ENCODE assay signal across 8 mouse cellular contexts in genomic region chr5:125134795-125135468, GRCm38 (mm10). TPM values are rescaled to one million over a fixed set of nuclear protein-coding genes. Genes with fewer than 3 reads are reported as not detected.
A peak's percentile ranks its signal among the peaks of the same experiment; 100 is the strongest.
DNase-seq lines count a peak whose midpoint lies in the region; ATAC-seq and TF ChIP-seq lines count a peak whose summit lies in the region.

No protein-coding gene starts in this region.

- no peaks in the 10 kb centered on the region for H3K9me3 ChIP-seq in forebrain, postnatal 0 days (ENCODE audit: low read length)
- no peaks in the 10 kb centered on the region for H3K9me3 ChIP-seq in hindbrain, embryonic 14.5 days (ENCODE audit: control insufficient read depth, low read length)
- H3K9me3 ChIP-seq in stomach, embryonic 15.5 days, result no peaks in the 10 kb centered on the region

- H3K9ac ChIP-seq in forebrain, postnatal 0 days, result 0 out of 2 replicates have a peak overlapping the region, but pooled peaks have one; percentile 4
- peak overlapping the region; percentile 18; the same call in 1 of the 2 replicates for H3K9ac ChIP-seq in hindbrain, embryonic 14.5 days
- H3K9ac ChIP-seq in stomach, embryonic 15.5 days, result no peak overlapping the region

- TF ChIP-seq CTCF in forebrain, postnatal 0 days (IDR thresholded peaks at IDR 0.05; ENCODE audit: low read depth), result no peak

- peaks cover 44% of the 10 kb centered on the region for H3K4me1 ChIP-seq in forebrain, postnatal 0 days (ENCODE audit: insufficient read depth)
- peaks cover 85% of the 10 kb centered on the region for H3K4me1 ChIP-seq in hindbrain, embryonic 14.5 days (replicated peaks; ENCODE audit: control insufficient read depth, insufficient read depth, low read length)
- H3K4me1 ChIP-seq in stomach, embryonic 15.5 days, result peaks cover 83% of the 10 kb centered on the region

- H3K4me3 ChIP-seq in forebrain, postnatal 0 days (ENCODE audit: low read depth, low read length), result no peak overlapping the region
- no peak overlapping the region for H3K4me3 ChIP-seq in hindbrain, embryonic 14.5 days (replicated peaks; ENCODE audit: low read length)
- no peak overlapping the region for H3K4me3 ChIP-seq in stomach, embryonic 15.5 days (replicated peaks)

- ATAC-seq in forebrain, postnatal 0 days, result peak; percentile 84
- peak; percentile 71 for ATAC-seq in hindbrain, embryonic 14.5 days (ENCODE audit: low FRiP score)
- peak; percentile 81 for ATAC-seq in stomach, embryonic 15.5 days (ENCODE audit: insufficient read depth, low FRiP score, low read depth)
- no peak for ATAC-seq in monocyte, adult 5-6 weeks (replicated peaks; ENCODE audit: insufficient number of reproducible peaks, low FRiP score, low TSS enrichment, poor library complexity, severe bottlenecking)

- peak; percentile 45 for DNase-seq in ovary, postnatal 36 days (ENCODE audit: low spot score)
- DNase-seq in ovary, postnatal 10 days (ENCODE audit: low spot score), result no peak
- peak; percentile 67 for DNase-seq in forebrain, postnatal 0 days
- peak; percentile 50 for DNase-seq in hindbrain, embryonic 14.5 days (ENCODE audit: low spot score)
- DNase-seq in left cerebral cortex, adult 9 months (ENCODE audit: low spot score in 2 of 2), result peak; percentile 56 to 71
- DNase-seq in lung, postnatal 4 days, result peak; percentile 78 to 87

- H3K27me3 ChIP-seq in forebrain, postnatal 0 days (ENCODE audit: insufficient read depth, low read length), result no peaks in the 10 kb centered on the region
- no peaks in the 10 kb centered on the region for H3K27me3 ChIP-seq in hindbrain, embryonic 14.5 days (ENCODE audit: control insufficient read depth, insufficient read depth, low read length)
- H3K27me3 ChIP-seq in stomach, embryonic 15.5 days (replicated peaks), result no peaks in the 10 kb centered on the region

- WGBS in forebrain, postnatal 0 days, result 21% methylated on average over 11 of the region's 11 CpGs
- 18% methylated on average over 11 of the region's 11 CpGs for WGBS in hindbrain, embryonic 14.5 days
- WGBS in stomach, embryonic 15.5 days, result 27% methylated on average over 11 of the region's 11 CpGs

- H3K4me2 ChIP-seq in forebrain, postnatal 0 days (ENCODE audit: low read depth), result no peak overlapping the region
- H3K4me2 ChIP-seq in hindbrain, embryonic 14.5 days (replicated peaks), result peak overlapping the region; percentile 15
- peak overlapping the region; percentile 30; the same call in 1 of the 2 replicates for H3K4me2 ChIP-seq in stomach, embryonic 15.5 days

- peak overlapping the region; percentile 81 for H3K27ac ChIP-seq in forebrain, postnatal 0 days (ENCODE audit: low read depth, low read length)
- H3K27ac ChIP-seq in hindbrain, embryonic 14.5 days, result peak overlapping the region; percentile 90
- H3K27ac ChIP-seq in stomach, embryonic 15.5 days, result peak overlapping the region; percentile 86

- H3K36me3 ChIP-seq in forebrain, postnatal 0 days (ENCODE audit: insufficient read depth), result no peaks in the 10 kb centered on the region
- H3K36me3 ChIP-seq in hindbrain, embryonic 14.5 days (replicated peaks; ENCODE audit: control insufficient read depth, insufficient read depth), result no peaks in the 10 kb centered on the region
- no peaks in the 10 kb centered on the region for H3K36me3 ChIP-seq in stomach, embryonic 15.5 days

RNA-seq across cellular contexts. Expression of gene Ncor2, which starts 44.1 kb away (rescaled TPM):
- total RNA-seq in forebrain, postnatal 0 days (2014; rRNA removed), result 12.7 and 13.4 TPM in 2 replicates
- 11.6 and 16.8 TPM in 2 replicates for polyA plus RNA-seq in forebrain, postnatal 0 days (2015; fragmentation: Nextera tagmentation; extraction: Ambion mirVana)
- 26.0 and 27.4 TPM in 2 replicates for polyA plus RNA-seq in hindbrain, embryonic 14.5 days (2014; fragmentation: Nextera tagmentation; extraction: Ambion mirVana)
- 26.7 and 32.5 TPM in 2 replicates for polyA plus RNA-seq in stomach, embryonic 15.5 days (2015; fragmentation: Nextera tagmentation; extraction: Ambion mirVana)
- 14.4 to 63.8 TPM (median 24.3 TPM) in 3 replicates for total RNA-seq in monocyte, adult 5-6 weeks (2017)
